Mouse (Mus musculus) C2C12 (cell line): ENCODE data around the gene Clnk. TPM values are rescaled to one million over a fixed set of nuclear protein-coding genes. Genes with fewer than 3 reads are reported as not detected.

Experiments used
- H3K27me3 ChIP-seq: one replicate; pipeline ENCODE4 v1.6.1; 2011; ENCODE audit not compliant: control insufficient read depth, insufficient read depth, insufficient read length
- H3K36me3 ChIP-seq: one replicate; pipeline ENCODE4 v1.6.1; 2011; ENCODE audit not compliant: control insufficient read depth, insufficient read depth
- H3K4me3 ChIP-seq: one replicate; pipeline ENCODE4 v1.5.1; 2011; ENCODE audit warnings: mild to moderate bottlenecking, control low read depth; ENCODE audit not compliant: poor library complexity, insufficient read depth, severe bottlenecking
- H3K79me2 ChIP-seq: one replicate; pipeline ENCODE4 v1.6.1; 2011; ENCODE audit not compliant: control insufficient read depth, insufficient read depth
- H3K79me3 ChIP-seq: one replicate; pipeline ENCODE4 v1.6.1; 2011; ENCODE audit warnings: low read depth, control low read depth
- H3ac ChIP-seq: one replicate; pipeline ENCODE3; 2011; ENCODE audit warnings: low read depth; ENCODE audit not compliant: control insufficient read depth, insufficient read length
- CEBPB ChIP-seq: IDR thresholded peaks from one replicate; pipeline ENCODE4 v1.6.1; 2011; ENCODE audit warnings: low read depth, mild to moderate bottlenecking, control low read depth, moderate library complexity
- CTCF ChIP-seq: IDR thresholded peaks from one replicate; pipeline ENCODE4 v1.5.1; 2011; ENCODE audit not compliant: control insufficient read depth, insufficient read depth, insufficient read length
- FOSL1 ChIP-seq: IDR thresholded peaks from one replicate; pipeline ENCODE4 v1.8.0; 2011; ENCODE audit warnings: mild to moderate bottlenecking, low read length; ENCODE audit not compliant: poor library complexity, insufficient read depth, severe bottlenecking
- MAX ChIP-seq: IDR thresholded peaks from one replicate; pipeline ENCODE4 v1.6.1; 2011; ENCODE audit warnings: mild to moderate bottlenecking, control low read depth
- MYOD1 ChIP-seq: IDR thresholded peaks from one replicate; pipeline ENCODE4 v1.6.1; 2011; ENCODE audit warnings: low read depth; ENCODE audit not compliant: control insufficient read depth, insufficient read length
- MYOG ChIP-seq: IDR thresholded peaks from one replicate; pipeline ENCODE4 v1.6.1; 2011; ENCODE audit not compliant: control insufficient read depth, insufficient read length; ENCODE audit errors: extremely low read depth
- USF1 ChIP-seq: IDR thresholded peaks from one replicate; pipeline ENCODE4 v1.6.1; 2011; ENCODE audit warnings: low read depth, mild to moderate bottlenecking, control low read depth, moderate library complexity
- polyA plus RNA-seq: library from polyadenylated mRNA; unstranded; fragments of >200 nt; fragmentation: generic; extraction: Trizol; gene quantifications from one replicate; pipeline ENCODE4 v1.2.1, GENCODE M21; 2012; ENCODE audit warnings: missing spikeins

Gene Clnk
- polyA plus RNA-seq, 1 experiment, result not detected

DNA sequence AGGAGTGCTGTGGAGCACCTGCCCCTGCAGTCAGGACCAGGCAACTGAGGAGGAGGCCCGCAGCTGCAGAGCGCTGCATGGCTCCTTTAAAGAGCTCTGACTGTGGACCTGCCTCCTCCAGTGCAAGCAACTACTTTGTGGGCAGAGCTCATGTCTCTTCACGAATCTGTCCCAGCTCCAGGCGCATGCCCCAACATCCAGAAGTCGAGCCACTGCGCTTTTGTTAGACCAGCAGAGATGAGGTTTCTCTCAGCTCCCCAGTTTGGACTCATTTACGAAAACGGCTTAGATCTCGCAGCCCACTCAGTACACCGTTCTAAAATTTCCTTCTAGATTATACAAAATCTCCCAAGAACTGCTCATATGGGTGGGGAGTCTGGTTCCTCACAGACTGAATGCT, 101.1 kb downstream of the Clnk start:
- no peak overlapping the region for H3ac ChIP-seq
- no peaks in the 10 kb centered on the region for H3K79me3 ChIP-seq
- TF ChIP-seq MYOD1 (no peak), USF1 (no peak), CTCF (no peak), FOSL1 (no peak), MAX (no peak), MYOG (no peak), CEBPB (no peak)
- H3K4me3 ChIP-seq, result no peak overlapping the region
- H3K79me2 ChIP-seq, result no peaks in the 10 kb centered on the region
- H3K27me3 ChIP-seq, result no peaks in the 10 kb centered on the region
- H3K36me3 ChIP-seq, result no peaks in the 10 kb centered on the region

DNA sequence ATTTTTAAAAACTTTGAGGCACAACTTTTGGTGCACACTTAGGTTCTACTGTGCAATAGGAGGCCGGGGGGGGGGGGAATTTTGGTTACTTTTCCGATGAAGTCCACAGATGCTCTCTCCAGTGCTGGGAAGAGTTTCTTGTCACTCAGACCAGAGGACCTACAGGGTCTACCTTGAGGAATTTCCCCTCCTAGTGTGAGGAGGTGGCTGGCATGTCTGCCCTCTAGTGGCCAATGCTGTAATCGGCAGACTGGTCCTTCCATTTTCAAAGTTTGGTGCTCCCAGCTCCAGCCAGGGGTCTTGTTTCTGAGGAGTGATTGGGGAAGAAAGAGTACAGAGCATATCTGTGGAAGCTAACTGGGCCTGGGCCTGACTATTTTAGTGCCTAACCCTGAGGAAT, 121.7 kb downstream of the Clnk start:
- H3K36me3 ChIP-seq, result no peaks in the 10 kb centered on the region
- TF ChIP-seq CEBPB, result no peak
- TF ChIP-seq MYOD1, result no peak
- no peak for TF ChIP-seq CTCF
- no peak for TF ChIP-seq USF1
- TF ChIP-seq MAX, result no peak
- no peak for TF ChIP-seq MYOG
- TF ChIP-seq FOSL1, result no peak
- no peaks in the 10 kb centered on the region for H3K79me3 ChIP-seq
- no peaks in the 10 kb centered on the region for H3K79me2 ChIP-seq
- H3K27me3 ChIP-seq, result peaks cover 5% of the 10 kb centered on the region
- H3K4me3 ChIP-seq, result no peak overlapping the region
- H3ac ChIP-seq, result no peak overlapping the region

DNA sequence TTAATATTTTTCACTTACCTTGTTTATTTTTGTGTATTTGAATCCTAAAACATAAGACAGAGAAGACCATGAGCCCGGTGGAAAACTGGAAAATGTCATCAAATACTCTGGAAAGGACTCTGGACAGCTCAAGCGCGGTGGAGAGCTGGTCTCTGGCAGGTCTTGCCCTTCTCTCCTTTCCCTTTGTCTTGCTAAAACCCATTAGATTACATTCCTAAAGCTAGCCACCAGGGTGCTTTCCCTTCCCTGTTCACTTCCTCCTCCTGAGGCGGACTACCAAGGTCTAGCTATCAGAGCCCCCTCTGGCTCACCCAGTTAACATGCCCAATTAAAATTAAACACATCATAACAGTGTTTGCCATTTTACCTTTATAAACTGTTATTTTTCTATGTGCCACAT, 123.9 kb downstream of the Clnk start:
- no peak overlapping the region for H3K4me3 ChIP-seq
- TF ChIP-seq CEBPB (no peak), USF1 (no peak), MYOD1 (no peak)
- no peaks in the 10 kb centered on the region for H3K79me3 ChIP-seq
- no peak overlapping the region for H3ac ChIP-seq
- no peaks in the 10 kb centered on the region for H3K79me2 ChIP-seq
- peaks cover 11% of the 10 kb centered on the region for H3K27me3 ChIP-seq
- no peaks in the 10 kb centered on the region for H3K36me3 ChIP-seq

GRCm38 (mm10) chr5:38708940-38709581, 167.6 kb downstream of the Clnk start:
- TF ChIP-seq CEBPB (no peak), MAX (no peak), CTCF (no peak), MYOD1 (no peak), MYOG (no peak), USF1 (no peak), FOSL1 (no peak)
- no peaks in the 10 kb centered on the region for H3K79me3 ChIP-seq
- H3K36me3 ChIP-seq, result no peaks in the 10 kb centered on the region
- H3K27me3 ChIP-seq, result no peaks in the 10 kb centered on the region
- H3K4me3 ChIP-seq, result no peak overlapping the region
- no peaks in the 10 kb centered on the region for H3K79me2 ChIP-seq
- H3ac ChIP-seq, result no peak overlapping the region

DNA sequence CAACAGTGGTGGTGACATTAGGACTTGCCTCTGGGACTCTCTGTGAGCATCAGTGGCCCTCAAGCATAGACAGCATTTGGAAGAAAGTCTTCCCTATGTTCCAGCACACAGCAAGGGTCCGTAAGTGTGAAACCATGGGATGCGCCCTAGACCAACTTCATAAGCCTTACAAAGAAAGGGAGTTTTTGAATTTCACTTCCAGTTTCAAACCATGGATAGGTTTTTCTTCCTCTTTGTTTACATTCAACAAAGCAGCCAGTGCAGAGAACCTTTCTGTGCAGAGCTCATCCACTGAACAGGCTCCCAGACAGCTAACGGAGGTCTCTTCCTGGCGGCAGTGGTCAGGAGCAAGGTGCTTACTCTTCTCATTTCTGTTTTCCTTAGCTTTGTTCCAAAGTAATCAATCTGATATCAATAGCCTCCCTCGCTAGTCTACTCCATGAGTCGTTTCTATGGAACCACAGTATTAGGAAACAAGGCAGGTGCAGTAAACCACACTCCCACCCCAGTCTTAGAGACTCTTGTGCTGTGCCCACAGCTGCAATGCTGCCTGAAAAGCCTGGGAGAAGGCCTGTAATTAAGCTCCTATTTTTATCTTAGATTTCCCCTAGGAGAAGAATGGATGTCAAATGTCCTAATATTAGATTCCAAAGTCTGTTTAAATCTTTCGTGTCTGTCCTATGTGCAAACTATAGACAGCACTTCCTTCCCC, 169.1 kb downstream of the Clnk start:
- TF ChIP-seq USF1 (no peak), CEBPB (no peak), MYOG (no peak), MAX (no peak), FOSL1 (no peak), CTCF (no peak), MYOD1 (no peak)
- no peaks in the 10 kb centered on the region for H3K27me3 ChIP-seq

GRCm38 (mm10) chr5:38702941-38703340, 173.7 kb downstream of the Clnk start:
- TF ChIP-seq MAX (no peak), CEBPB (no peak), FOSL1 (no peak), USF1 (no peak), CTCF (no peak), MYOD1 (no peak), MYOG (no peak)
- Histone ChIP-seq H3K36me3 (no peaks in the 10 kb centered on the region), H3K4me3 (no peak overlapping the region), H3K27me3 (no peaks in the 10 kb centered on the region), H3K79me2 (no peaks in the 10 kb centered on the region), H3ac (no peak overlapping the region), H3K79me3 (no peaks in the 10 kb centered on the region)

More for the DNA sequence above, 169.1 kb downstream of the Clnk start:
- Histone ChIP-seq H3ac (no peak overlapping the region), H3K79me3 (no peaks in the 10 kb centered on the region), H3K4me3 (no peak overlapping the region), H3K79me2 (no peaks in the 10 kb centered on the region), H3K36me3 (no peaks in the 10 kb centered on the region)
